Mouse (Mus musculus) retina, postnatal 7 days (tissue): ENCODE results near the gene Dcaf1.

Experiments used
- DNase-seq: peaks from one replicate; pipeline ENCODE4 v3.0.0-alpha.2; 2012; ENCODE audit warnings: low read depth, low spot score

Gene Dcaf1

DNA sequence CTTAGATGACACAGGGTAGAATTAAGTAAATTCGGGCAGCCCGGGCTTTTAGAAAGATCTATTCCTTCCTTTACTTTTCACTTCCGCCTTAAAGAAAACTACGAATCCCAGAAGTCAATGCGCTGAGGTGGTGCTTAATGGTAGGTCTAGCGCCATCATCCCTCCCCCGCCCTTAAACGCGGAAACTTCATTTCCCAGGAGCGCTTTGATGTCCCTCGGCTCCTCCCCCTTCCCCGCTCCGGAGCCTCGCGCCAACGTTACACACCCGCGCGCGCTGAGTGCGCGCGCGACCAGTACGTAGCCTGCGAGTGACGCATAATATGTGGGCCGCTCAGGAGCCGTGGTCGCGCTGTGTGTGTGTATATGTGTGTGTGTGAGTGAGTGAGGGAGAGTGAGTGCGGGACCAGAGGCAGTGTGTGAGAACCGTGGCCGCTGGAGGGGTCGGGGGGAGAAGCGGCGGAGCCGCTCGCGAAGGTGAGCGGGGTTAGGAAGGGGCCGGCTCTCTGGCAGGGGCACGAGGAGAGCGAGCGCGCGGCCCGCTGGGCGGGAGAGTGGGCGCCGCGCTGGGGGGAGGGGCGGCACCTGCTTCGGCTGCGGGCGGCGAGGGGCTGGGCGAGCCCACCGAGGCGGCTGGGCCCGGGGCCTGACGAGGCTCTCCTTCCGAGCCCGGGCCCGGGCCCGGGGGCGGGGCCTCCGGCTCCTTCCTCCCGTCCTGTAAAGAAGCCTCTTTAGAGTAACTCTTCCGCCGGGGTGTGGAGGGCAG is at the start of gene Dcaf1:
TSS of gene Dcaf1 (plus strand) at position 257 of the 763 bp plus-strand sequence.
- DNase-seq = peak; percentile 97

DNA sequence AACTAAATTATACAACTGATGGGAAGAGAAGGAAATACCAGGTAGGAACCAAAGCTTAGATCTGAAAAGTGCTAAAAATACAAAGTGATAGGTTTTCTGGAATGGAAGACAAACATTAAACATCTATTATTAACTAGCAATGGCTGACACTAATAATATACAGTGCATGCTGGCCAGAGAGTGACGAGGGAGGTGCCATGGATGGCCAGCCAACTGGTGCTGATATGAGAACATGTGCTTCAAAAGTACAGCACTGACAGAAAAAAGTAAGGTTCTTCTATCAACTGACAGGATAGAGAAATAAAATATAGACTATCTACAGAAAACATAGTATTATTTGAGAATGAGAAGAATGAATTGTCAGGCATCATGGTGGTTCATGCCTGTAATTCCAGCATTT is 45.6 kb upstream of the Dcaf1 start:
- no peak for DNase-seq

DNA sequence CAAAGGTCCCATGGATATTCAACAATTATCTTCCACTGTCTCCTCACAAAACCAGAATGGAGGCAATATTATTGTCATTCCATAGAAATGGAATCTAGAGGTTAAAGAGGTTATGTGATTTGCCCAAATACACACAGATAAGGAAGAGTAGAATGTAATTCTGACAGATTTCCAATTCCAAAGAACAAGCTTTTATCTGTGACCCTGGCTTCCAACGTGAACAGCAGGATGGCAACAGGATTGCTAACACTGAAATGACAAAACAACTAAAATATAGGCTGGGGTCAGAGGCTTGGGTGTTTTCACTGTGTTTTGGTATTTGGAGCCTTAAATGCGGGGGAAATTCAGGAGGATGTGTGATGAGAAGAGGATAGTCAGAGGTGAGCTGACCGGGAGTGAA is 44.3 kb upstream of the Dcaf1 start:
- no peak for DNase-seq

DNA sequence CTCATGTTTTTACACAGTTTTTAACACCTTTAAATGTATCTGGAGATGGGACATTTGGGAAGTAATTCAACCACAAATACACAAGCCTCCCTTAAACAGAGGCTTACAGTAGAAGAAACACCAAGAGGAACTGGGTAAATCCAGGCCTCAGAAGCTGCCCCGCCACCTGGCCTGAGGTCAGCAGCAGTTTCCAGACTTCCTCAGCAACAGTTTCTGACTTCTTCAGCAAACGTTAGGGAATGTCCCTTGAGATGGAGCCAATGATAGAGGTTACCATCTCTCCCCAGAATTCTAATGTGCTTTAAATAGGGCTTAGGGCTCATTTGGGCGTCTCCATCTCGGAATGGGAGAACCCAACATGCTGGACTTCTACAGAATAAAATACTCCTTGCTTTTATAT is 43.4 kb upstream of the Dcaf1 start:
- no peak for DNase-seq

DNA sequence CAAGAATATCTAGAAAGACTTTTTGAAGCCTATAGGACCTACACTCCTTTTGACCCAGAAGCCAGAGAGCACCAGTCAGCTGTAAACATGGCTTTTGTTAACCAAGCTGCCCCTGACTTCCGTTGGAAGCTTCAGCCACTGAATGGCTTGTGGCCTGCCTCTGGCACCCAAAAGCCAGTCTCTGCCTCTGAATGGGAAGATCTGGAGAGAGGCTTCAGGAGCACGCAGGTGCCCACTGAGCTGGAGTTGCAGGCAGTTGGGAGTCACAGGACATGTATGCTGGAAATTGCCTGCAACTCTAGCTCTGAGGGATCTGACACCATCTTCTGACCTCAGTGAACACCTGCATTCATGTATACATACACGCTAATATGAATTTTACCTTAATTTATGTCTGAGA is 41.6 kb upstream of the Dcaf1 start:
- DNase-seq = no peak

DNA sequence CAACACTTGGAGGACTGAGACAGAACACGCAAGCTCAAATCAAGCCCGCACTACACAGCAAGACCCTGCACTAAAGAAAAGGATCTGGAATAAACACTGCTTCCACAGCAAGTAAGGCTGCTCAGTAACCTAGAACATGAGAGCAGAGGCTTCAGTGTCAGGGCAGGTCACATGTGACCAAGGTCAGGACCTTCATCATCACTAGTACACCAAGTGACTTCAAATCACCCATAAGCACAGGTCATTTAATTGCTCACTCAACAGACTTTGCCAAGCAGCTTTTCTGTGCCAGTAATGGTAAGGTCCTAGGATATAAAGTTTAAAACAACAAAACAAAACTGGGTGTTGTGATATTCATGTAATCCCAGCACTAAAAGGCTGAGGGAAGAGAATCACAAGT is 38.1 kb upstream of the Dcaf1 start:
- no peak for DNase-seq

DNA sequence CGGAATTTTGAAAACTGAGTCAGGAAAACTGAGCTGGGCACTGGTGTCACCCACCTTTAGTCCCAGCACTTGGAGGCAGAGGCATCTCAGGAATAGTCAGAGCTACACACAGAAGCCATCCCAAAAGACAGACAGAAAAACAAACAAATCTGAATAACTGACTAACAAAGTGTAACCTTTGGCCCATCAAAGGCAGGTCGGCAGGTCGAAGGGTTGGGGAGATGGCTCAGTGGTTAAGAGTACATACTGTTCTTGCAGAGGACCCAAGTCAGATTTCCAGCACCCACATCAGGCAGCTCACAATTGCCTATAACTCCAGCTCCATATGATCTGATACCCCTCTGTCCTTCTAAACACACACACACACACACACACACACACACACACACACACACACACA is 36.5 kb upstream of the Dcaf1 start:
- DNase-seq = no peak

DNA sequence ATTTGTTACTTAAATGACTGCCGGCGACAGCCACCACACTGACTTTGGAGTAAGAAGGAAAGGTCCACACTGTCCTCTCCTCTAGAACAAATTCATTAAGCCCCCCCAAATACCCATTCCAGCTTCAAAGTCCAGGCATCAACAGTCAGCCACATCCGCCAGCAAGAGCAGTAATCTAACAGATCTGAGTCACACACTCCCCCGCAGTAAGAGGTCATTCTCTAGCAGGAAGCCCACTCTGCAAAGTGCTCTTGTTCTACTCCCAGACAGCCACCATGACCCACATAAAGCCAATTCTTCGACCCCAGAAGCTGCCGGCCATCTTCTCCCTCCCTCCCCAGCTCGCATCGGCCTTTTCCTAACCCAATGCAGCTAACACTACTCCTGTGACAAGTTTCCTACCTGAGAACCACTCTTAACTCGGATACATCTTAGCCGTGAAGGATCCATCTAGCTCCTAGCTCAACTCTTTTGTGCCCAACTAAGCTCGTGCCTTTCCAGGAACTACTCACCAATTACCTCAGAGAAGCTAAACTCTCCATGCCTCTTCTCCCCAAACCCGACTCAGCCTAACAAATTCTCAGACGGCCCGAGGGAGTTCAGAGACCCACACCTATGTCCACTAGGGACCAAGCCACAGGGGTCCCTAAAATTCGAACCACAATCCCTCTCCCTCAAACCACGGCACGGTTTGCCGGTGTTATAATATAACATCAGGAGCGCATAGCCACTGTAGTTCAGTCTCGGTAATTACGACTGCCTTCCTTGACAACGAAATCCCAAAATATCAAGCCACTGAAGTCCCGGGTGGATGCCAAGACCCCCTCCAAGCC is 33.5 kb upstream of the Dcaf1 start:
- no peak for DNase-seq

DNA sequence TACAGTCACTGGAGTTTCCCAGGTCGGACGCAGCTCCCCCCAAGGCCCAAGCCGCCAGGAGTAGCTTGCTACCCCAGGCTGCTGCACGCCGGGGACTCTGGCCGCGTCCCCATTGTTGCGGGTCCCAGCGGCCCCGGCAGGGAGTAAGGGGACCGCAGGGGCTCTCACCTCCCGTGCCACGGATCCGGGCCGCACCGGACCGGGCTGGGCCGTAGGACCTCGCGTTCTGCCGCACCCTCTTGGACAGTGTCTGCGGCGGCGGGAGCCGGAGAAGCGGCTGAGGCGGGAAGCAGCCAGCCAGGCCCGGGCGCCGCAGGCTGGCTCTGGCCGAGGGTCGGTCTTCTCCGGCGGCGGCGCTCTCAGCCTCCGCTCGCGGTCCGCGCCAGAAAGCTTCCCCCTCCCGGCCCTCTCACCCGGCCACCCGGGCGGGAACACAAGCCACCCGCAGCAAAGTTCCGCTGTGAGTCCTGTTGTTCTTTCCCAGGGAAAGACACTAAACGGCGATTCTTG is 32.8 kb upstream of the Dcaf1 start, which contains the start of gene Rad54l2:
TSS of gene Rad54l2 (minus strand) at position 383 of the 510 bp plus-strand sequence.
- peak; percentile 74 for DNase-seq

DNA sequence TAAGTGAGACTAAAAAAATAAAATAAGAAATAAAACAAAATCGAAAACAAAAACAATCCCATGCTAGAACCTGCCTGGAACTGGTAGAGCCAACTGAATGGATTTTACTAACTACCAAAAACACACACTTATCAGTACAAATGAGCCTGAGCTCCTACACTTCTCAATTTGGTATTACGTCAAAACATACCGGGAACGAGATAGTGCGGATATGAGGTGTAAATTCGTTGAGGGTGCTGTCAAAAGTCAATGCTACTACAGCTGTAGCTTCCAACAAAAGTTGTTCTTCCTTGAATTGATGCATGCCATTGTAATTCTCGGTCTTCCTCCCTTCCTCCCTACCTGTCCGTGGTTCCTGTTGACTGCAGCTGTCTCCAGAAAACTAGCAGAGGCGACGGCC is 32.3 kb upstream of the Dcaf1 start:
- no peak for DNase-seq

DNA sequence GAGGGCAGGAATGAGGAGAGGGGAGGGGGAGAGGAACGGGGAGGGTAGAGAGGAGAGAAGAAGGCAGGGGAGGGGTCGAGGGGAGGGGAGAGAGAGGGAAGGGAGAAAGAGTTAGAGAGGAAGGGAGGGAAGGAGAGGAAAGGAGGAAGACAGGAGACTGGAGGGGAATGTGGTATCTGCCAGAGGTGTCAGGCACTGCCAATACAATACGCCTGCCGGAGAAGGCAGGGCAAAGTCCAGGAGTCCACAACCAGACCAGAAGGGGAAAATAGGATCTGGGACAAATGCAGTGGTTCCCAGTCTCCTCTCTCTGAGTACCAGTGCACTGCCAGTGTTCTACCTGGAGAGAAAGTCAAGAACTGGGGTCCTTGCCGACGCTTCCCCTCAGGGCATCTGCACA is 30.8 kb upstream of the Dcaf1 start:
- DNase-seq = no peak

DNA sequence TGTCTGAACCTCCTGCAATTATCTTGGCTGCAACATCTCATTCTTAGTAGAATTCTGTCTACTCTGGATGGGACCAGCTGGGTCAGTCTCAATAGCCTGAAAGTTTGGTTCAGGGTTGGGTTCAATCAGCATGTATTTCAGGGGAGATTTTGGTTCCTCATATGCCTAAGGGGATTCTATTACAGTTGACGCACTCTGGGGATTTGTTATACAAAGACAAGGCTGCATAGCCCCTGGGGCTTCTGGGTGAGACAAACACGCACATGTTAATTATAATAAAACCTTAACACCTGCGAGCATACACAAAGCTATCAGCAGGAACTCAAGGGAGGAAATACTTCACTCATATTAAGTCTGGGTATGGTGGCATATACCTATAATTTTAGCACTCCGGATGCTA is 15.2 kb upstream of the Dcaf1 start:
- no peak for DNase-seq

DNA sequence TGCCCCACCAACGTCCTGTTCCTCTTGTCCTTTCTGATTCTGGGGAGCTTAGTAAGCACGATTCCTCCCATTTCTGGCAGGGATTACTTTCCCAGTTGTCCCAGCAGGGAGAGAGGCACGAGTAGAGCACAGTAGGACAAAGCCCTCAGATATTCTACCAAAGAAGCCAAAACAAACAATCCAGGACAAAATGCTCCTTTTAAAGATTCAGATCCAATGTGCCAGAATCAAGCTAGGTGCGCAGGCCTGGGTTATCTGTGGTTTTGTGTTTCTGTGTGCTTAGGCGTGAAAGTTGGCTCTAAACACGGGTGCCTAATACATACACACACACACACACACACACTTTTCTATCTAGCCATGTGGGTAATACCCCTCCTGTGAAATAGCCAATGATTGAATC is 3.5 kb upstream of the Dcaf1 start:
- DNase-seq = no peak

DNA sequence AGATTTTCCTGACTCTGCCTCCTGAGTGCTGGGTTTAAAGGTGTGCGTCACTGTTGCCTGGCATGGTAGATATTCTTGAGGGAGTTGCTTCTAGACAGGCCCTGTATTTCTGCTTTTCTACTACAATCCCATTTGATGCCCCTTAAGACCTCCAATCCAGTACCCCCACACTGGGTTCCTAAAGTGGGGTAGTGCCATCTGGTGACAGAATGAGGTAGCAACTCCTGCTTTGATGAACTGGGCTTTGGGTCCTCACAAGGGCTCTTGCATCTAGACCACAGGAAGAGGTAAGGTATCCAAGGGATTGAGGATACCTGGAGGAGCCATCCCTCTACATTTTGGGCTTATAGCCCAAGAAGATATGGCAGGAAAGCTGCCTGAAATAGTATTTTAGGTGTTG is 2.5 kb upstream of the Dcaf1 start:
- DNase-seq = peak; percentile 19

DNA sequence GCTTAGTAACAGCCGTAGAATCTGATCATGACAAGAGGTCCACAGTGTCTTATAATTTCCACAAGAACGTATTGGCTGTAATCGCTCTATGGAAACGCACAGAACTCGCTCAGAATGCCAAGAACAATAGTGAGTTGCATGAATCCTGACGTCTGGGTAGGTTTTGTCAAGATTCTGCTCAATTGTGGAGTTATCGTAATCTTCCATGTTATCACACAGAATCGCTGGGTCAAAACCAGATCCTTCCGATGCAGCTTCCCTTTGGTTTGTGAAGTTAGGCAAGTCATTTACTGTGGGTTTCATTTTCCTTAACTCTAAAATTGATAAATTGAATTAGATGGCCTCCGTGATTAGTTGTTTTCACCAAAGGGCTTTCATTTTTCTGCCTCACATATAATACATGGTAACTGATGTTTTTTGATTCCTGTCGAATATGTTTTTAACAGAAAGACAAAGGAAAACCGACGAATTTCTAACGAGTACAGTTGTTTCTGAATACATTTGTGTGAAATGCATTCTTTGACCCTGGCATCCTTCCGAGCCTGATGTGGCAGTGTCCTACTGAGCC is 540 bp upstream of the Dcaf1 start:
- no peak for DNase-seq

DNA sequence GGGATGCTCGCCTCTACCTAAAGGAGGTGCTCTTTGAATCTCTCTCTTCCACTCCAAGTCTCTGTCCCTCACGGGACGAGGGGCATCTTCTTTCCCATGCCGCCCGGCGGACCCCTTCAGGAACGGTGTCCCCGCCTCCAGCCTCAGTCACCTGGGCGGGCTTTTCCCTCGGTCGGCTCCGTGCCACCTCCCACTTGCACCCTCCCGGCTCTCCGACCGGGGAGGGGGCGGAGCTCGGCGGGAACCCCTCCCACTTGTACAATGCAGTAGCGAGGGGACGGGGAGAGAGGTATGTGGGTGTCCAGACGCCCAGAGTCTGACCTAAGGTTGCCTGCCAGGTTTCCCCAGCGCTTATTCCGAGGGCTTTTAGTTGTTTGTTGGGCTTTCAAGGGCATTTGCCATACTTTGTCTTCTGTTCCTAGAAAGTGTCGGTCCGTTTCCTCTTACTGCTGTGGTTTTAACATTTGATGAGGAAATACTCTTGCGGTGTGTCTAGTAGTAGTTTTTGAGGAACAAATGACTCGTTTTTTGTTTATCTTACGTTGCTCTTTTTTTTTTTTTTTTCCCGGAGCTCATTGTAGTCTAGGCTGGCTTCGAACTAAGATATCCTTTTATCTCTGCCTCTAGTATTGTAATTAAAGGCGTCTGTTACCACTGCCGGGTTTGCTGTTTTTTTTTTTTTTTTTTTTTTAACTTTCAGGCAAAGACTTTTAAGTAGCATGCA is 869 bp downstream of the Dcaf1 start:
- DNase-seq = peak; percentile 57

DNA sequence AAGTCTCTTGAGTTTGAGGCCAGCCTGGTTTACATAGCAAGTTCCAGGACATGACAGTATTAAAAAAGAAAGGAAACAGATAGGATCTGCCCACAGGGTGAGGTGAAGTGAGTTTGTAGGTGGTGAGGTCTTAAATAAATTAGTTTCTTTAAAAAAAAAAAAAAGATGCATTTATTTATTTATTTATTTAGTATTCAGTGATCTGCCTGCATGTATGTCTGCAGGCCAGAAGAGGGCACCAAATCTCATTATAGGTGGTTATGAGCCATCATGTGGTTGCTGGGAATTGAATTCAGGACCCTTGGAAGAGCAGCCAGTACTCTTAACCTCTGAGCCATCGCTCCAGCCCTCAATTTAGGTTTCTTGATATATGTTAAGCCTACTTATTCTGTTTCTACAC is 18.9 kb downstream of the Dcaf1 start:
- no peak for DNase-seq

DNA sequence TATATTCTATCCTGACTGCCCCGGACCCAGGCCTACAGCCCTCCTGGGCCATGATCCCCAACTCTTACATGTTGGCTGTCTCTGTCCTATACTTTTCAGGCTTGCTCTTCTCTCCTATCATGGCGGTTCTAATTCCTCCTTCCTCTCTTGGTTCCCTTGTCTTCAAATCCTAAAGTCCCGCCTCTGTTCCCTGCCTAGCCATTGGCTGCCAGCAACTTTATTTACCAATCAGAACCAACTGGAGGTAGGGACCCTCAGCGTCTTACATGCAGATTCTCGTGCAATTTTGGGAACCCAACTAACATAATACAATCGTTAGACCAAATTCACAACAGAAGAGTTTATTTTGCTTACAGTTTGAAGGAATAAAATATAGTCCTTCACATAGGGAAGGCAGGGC is 21.1 kb downstream of the Dcaf1 start:
- DNase-seq = no peak

DNA sequence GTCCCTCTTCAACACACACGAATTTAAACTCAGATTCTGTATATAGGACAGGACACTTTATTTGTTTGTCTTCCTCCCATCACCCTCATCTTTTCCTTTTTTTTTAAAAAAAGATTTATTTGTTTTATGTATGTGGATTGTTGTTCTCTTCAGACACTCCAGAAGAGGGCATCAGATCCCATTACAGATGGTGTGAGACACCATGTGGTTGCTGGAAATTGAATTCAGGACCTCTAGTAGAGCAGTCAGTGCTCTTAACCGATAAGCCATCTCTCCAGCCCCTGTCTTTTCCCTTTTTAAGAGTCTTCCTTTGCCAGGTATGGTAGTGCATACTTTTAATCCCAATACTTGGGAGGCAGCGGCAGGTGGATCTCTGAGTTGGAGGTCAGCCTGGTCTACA is 35.0 kb downstream of the Dcaf1 start:
- DNase-seq = no peak

DNA sequence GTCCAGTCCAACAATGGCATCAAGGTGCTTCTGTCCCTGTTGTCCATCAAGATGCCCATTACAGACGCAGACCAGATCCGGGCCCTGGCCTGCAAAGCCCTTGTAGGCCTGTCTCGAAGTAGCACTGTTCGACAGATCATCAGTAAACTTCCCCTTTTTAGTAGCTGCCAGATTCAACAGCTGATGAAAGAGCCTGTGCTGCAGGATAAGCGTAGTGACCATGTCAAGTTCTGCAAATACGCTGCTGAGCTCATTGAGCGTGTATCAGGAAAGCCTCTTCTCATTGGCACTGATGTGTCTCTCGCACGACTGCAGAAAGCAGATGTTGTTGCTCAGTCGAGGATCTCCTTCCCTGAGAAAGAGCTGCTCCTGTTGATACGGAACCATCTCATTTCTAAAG is 36.4 kb downstream of the Dcaf1 start:
- DNase-seq = no peak

DNA sequence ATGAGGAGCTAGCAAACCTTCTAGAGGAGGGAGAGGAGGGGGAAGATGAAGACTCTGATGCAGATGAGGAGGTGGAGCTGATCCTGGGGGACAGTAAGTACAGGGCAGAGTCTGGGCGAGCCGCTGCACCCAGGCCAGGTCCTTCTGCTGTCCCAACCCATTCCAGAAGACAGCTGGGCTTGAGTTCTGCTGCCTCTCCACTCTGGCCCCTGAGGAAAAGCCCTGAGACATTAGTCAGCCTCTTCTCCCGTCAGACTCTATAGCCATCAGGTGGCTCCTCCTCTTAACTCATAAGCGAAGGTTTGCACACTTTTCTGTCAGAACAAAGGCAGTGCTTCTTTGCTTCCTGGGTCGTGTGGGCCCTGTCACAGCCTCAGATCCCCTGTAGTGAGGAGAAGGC is 52.5 kb downstream of the Dcaf1 start:
- no peak for DNase-seq

DNA sequence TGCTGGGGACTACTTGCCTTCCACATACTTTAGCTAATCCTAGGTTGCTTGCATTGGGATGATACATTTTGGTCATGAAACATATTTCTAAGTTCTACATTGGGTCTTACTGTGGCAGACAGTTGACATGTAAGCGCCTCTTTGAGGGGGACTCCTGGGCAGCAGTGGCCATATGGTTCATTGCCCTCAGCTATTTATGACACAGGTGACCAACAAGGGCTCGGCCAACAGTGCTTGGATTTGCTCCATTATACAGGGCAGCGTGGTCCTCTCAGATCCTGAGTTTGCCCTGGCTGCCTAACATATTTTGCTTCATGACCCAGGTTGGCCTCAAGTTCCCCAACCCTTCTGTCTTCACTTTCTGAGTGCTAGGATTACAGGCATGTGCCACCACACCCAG is 55.0 kb downstream of the Dcaf1 start:
- DNase-seq = no peak
